Mouse (Mus musculus) gastrocnemius, adult 18-20 months (tissue): ENCODE results near the gene Klf6. TPM values are rescaled to one million over a fixed set of nuclear protein-coding genes. Genes with fewer than 3 reads are reported as not detected.
A peak's percentile ranks its signal among the peaks of the same experiment; 100 is the strongest.

Source experiments
- DNase-seq: peaks from one replicate; pipeline ENCODE4 v3.0.0; 2021; ENCODE audit warnings: low spot score
- total RNA-seq, 2 experiments: library from RNA; stranded (reverse); gene quantifications; 2 replicates each; pipeline ENCODE4 v1.2.3; 2021

The Klf6 gene
- total RNA-seq, 2 experiments from 2014 or later: 23.4 to 34.7 TPM

- DNase-seq: peak; percentile 70
Measured at GRCm38 (mm10) chr13:5862626-5863407, 1.5 kb downstream of the Klf6 start.

- peak; percentile 47 for DNase-seq
Measured at GRCm38 (mm10) chr13:5863408-5863891, 2.2 kb downstream of the Klf6 start.

GRCm38 (mm10) chr13:5864265-5865097 lies 3.2 kb downstream of the Klf6 start:
- no peak for DNase-seq

- no peak for DNase-seq
Measured at GRCm38 (mm10) chr13:5865098-5865415, 3.8 kb downstream of the Klf6 start.

GRCm38 (mm10) chr13:5866091-5866490 lies 4.8 kb downstream of the Klf6 start:
- DNase-seq: no peak

- no peak for DNase-seq
Measured at GRCm38 (mm10) chr13:5866532-5866931, 5.2 kb downstream of the Klf6 start.

- DNase-seq: no peak
Measured at GRCm38 (mm10) chr13:5868376-5868775, 7.1 kb downstream of the Klf6 start.

- no peak for DNase-seq
Measured at GRCm38 (mm10) chr13:5869433-5869832, 8.2 kb downstream of the Klf6 start.

GRCm38 (mm10) chr13:5869842-5870241 lies 8.6 kb downstream of the Klf6 start:
- DNase-seq: peak; percentile 50

- peak; percentile 82 for DNase-seq
Measured at GRCm38 (mm10) chr13:5870382-5871272, 9.3 kb downstream of the Klf6 start.

GRCm38 (mm10) chr13:5871414-5871813 lies 10.1 kb downstream of the Klf6 start:
- DNase-seq: no peak

GRCm38 (mm10) chr13:5873681-5874080 lies 12.4 kb downstream of the Klf6 start:
- no peak for DNase-seq

GRCm38 (mm10) chr13:5875478-5875877 lies 14.2 kb downstream of the Klf6 start:
- no peak for DNase-seq

GRCm38 (mm10) chr13:5878748-5879147 lies 17.5 kb downstream of the Klf6 start:
- no peak for DNase-seq

GRCm38 (mm10) chr13:5886810-5887209 lies 25.5 kb downstream of the Klf6 start:
- no peak for DNase-seq

GRCm38 (mm10) chr13:5888164-5888563 lies 26.9 kb downstream of the Klf6 start:
- DNase-seq: no peak

- no peak for DNase-seq
Measured at GRCm38 (mm10) chr13:5888731-5889130, 27.4 kb downstream of the Klf6 start.

- DNase-seq: no peak
Measured at GRCm38 (mm10) chr13:5890035-5890434, 28.8 kb downstream of the Klf6 start.

GRCm38 (mm10) chr13:5892684-5893447 lies 31.6 kb downstream of the Klf6 start:
- no peak for DNase-seq

- DNase-seq: no peak
Measured at GRCm38 (mm10) chr13:5894910-5895309, 33.6 kb downstream of the Klf6 start.

GRCm38 (mm10) chr13:5895851-5896250 lies 34.6 kb downstream of the Klf6 start:
- DNase-seq: no peak
